Mouse (Mus musculus): ENCODE data around the gene 4930402H24Rik.
A peak's percentile ranks its signal among the peaks of the same experiment; 100 is the strongest.

Gene 4930402H24Rik

GRCm38 (mm10) chr2:130731855-130732254, 174.4 kb downstream of the 4930402H24Rik start:
- no peak for DNase-seq (ENCODE audit: low read depth)

- DNase-seq (ENCODE audit: low read depth): no peak
Measured at GRCm38 (mm10) chr2:130730746-130731145, 175.5 kb downstream of the 4930402H24Rik start.

DNA sequence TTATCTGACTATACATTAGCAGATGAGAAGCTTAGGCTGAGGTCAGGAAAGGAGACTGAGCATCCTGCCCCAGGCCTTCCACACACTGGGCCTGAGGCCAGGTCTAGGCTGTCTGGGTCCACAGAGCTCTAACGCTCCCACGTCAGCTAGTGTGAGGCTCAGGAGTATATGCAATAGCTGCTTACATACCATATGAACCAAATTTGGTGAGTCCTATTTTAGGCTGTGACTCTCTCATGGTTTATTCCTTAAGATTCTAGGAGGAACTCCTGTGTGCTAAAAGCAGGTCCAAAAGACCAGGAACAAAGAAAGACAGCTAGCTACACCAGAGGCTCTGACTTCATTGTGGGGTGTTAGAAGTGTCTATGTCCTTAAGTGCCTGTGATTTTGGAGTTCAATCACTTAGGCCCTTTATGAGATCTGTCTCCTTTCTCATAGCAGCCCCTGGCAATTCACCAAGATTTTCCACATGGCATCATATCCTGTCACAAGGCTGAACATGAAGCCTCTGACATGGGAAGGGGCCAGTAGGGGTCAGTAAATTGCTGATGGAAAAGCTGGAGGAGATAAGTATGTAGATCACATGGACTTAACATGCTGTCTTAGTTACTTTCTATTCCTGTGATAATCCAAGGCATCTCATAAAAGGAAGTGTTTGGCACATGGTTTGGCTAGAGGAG, 177.2 kb downstream of the 4930402H24Rik start:
- DNase-seq (ENCODE audit: low read depth): peak; percentile 26

DNA sequence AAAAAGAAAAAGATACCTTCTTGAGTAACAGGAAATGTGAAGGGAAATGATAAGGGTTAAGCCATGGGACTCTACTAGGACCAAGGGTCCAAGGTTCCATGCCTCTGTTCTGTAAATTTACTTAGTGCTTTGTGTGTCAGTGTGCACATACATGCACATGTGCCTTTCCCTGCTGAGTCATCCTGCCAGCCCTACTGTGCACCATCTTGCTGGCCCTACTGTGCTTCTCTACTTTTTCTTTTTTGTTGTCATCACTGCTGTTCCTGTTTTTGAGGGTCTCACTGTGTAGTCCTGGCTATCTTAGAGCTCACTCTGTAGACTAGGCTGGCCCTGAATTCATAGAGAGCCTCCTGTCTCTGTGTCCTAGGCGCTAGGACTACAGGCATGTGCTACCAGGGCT, 178.5 kb downstream of the 4930402H24Rik start:
- DNase-seq (ENCODE audit: low read depth): no peak

DNA sequence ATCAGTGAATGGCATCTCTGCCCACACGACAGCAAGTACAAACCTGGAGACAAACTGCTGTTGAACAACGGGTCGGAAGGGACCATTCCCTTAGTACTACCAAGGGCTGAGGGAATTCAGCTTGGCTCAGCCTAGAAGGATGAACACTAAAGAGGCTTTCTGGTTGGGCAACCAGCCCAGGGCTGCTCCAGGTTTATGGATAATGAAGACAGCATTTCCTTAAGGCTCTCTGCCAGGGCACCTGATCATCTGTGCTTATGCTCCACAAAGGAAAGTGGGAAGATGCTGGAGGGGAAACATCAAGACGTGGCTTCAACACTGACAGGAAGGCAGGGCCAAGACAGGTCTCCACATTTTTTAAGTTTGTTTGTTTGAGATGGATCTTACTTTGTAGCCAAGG, 181.8 kb downstream of the 4930402H24Rik start:
- no peak for DNase-seq (ENCODE audit: low read depth)

GRCm38 (mm10) chr2:130717951-130718350, 188.3 kb downstream of the 4930402H24Rik start:
- no peak for DNase-seq (ENCODE audit: low read depth)

GRCm38 (mm10) chr2:130707057-130707456, 199.1 kb downstream of the 4930402H24Rik start:
- no peak for DNase-seq (ENCODE audit: low read depth)

DNA sequence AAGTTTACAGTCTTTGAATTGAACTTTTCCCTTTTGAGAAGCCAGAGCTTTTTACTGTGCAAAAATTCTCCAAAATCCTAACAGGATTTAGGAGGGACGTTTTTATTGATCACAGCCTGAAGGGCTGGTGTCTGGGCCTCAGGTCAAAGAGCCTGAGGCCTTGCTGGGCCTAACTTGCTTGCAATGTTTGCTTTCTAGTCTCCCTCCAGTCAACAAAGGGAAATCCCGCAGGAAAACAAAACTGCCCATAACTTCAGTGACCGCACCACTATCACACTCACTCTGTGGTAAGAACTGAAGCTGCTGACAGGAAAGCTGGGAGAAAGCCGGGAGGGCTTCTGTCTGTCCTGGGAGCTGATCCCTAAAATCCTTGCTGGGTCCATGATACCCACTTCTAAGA, 199.6 kb downstream of the 4930402H24Rik start:
- no peak for DNase-seq (ENCODE audit: low read depth)

- DNase-seq (ENCODE audit: low read depth): no peak
Measured at GRCm38 (mm10) chr2:130705178-130705577, 201.0 kb downstream of the 4930402H24Rik start.

GRCm38 (mm10) chr2:130704040-130705001, 201.9 kb downstream of the 4930402H24Rik start:
- no peak for DNase-seq (ENCODE audit: low read depth)

DNA sequence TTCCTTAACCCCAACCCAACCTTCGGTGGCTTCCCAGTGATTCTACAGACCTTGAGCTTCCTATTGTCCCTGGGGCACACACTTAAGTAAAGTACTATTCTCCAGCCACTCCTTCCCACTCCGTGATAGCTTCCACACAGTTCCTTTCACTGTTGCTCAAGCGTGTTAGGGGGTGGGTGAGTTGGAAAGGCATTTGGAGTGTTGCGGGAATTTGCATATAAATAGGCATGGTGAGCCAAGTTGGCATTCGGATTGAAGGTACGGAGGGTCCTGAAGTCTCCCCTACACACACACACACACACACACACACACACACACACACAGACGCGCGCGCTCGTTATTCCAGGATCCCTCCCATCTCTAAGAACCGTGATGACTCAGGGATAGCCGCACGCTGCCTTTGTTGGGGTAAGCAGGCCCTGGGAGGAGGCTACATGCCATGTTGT, 208.4 kb downstream of the 4930402H24Rik start:
- peak; percentile 69 for DNase-seq (ENCODE audit: low read depth)

DNA sequence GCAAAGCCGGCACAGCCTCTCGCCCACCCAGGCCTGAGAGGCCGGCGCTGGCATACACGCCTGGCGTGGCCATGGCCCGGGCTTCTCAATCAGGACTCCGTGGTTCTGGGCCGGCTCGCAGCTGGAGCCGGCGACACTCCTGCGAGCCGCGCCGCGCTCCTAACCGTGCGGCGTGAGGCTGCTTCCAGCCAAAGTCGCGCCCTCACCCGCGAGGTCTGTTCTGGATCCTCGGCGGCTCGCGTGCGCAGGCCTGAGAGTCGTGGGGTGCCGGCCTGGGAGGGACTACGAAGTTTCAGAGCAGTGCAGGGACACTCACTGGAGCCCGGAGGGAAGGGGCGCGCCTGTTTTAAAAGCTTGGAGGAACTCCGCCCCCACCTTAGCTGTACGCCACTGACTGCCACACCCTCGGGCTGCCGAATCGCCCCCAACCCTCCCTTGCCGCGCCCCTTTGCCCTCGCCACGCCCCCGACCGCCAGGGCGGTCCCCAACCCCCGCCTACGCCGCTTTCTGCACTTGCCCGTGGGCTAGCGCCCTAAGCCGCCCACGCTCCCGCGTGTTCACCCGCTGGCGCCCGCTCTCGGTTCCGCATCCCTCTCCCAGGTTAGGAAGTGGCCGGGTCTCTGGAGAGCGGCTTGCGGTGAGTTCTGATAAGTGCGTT, 208.9 kb downstream of the 4930402H24Rik start, which contains the start of gene Slc4a11:
Slc4a11 (minus strand) TSS at position 367 of the 658 bp plus-strand sequence.
- peak; percentile 63 for DNase-seq (ENCODE audit: low read depth)

- DNase-seq (ENCODE audit: low read depth): no peak
Measured at GRCm38 (mm10) chr2:130696700-130697152, 209.5 kb downstream of the 4930402H24Rik start.

DNA sequence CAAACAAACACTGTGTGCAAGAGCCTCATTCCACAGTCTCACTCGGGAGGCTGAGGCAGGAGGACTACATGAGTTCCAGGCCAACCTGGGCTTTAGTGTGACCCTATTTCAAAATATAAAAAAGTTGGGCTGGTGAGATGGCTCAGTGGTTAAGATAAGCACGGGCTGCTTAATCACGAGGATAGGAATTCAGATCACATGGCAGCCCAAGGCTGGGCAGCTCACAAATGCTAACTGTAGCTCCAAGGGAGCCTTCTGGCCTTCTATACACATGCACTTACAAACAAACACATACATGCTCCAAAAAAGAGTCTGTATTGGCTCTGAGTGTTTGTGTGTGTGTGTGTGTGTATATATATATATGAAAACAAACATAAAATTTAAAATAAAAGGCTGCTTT, 212.6 kb downstream of the 4930402H24Rik start:
- peak; percentile 25 for DNase-seq (ENCODE audit: low read depth)

GRCm38 (mm10) chr2:130689011-130689410, 217.2 kb downstream of the 4930402H24Rik start:
- DNase-seq (ENCODE audit: low read depth): no peak

- no peak for DNase-seq (ENCODE audit: low read depth)
Measured at GRCm38 (mm10) chr2:130685426-130685825, 220.8 kb downstream of the 4930402H24Rik start.

GRCm38 (mm10) chr2:130681531-130681930, 224.7 kb downstream of the 4930402H24Rik start:
- peak; percentile 74 for DNase-seq (ENCODE audit: low read depth)

- no peak for DNase-seq (ENCODE audit: low read depth)
Measured at GRCm38 (mm10) chr2:130679899-130680298, 226.3 kb downstream of the 4930402H24Rik start.

- DNase-seq (ENCODE audit: low read depth): no peak
Measured at GRCm38 (mm10) chr2:130679154-130679553, 227.1 kb downstream of the 4930402H24Rik start.

DNA sequence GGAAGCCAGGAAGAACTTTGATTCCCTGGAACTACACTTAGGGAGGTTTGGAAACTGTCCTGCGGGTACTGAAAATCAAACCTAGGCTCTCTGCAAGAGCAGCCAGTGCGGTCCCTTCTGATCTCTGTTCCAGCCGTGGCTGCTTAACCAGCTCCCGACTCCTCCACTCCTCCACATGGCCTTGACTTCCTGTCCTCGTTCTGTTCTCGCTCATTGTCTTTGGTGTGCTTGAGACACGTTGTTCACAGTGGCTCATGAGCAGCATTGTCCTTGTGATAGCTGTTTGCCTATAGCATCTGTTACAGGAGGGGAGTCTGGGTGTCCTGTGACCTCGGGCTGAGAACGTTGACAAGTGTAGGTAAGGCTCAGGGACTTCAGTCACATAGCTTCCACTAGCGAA, 229.0 kb downstream of the 4930402H24Rik start:
- no peak for DNase-seq (ENCODE audit: low read depth)

DNA sequence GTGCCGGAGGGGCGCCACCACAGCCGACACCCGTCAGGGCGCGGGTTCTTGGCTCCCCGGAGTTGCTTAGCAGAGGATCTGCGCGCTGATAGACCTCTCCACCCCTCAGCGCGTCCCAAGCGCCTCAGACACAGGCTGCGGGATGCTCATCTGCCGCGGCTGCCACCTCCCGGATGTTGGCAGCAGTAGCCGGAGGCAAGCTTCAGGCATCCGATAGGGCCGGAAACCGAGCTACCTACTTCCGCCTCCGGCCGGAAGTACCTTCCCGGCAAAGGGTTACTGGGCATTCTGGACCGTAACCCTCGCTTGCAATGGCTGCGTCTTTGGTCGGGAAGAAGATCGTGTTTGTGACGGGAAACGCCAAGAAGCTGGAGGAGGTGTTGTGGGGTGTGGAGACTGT, 238.6 kb downstream of the 4930402H24Rik start, which contains the start of gene Itpa:
Itpa (plus strand) TSS at position 52 of the 400 bp plus-strand sequence.
- DNase-seq (ENCODE audit: low read depth): peak; percentile 92

DNA sequence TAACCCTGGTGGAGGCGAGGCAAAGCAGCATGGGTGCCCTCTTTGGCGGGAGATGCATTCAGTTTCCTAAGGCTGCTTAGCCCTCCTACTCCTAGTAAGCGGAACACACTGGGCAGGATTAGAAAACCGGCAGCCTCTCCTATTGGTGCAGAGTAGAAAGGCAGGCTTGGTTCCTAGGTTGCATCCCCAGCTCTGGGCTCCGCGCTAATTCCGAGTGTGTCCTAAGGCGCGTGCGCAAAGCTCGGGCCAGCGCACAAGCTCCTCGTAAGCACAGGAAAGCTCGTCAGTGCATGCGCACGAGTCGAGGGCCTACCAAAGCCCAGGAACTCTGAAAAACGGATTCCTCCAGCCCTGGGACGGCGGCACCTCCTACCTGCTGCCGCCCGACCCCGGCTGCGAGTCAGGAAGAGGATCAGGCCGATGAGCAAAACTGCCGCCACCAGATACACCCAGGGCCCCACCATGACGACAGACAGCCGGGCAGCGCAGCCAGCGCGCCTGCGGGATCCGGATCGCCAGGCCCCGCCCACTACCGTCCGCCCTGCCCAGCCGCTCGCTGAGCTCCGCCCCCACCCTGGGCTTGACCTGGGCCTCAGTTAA, 242.0 kb downstream of the 4930402H24Rik start, which contains the start of gene Ddrgk1:
Ddrgk1 (minus strand) TSS at position 558 of the 600 bp plus-strand sequence.
- peak; percentile 98 for DNase-seq (ENCODE audit: low read depth)
